Mouse (Mus musculus) spleen, postnatal 10 days (tissue): ENCODE results near the gene Kpna3.

Experiments used
- DNase-seq, 2 experiments: peaks; one replicate each; pipeline ENCODE4 v3.0.0; 2021 to 2022; ENCODE audit warnings: low spot score in 2 of 2

Kpna3 gene

GRCm38 (mm10) chr14:61320765-61321164 is 118.9 kb downstream of the Kpna3 start:
- no peak for DNase-seq

DNA sequence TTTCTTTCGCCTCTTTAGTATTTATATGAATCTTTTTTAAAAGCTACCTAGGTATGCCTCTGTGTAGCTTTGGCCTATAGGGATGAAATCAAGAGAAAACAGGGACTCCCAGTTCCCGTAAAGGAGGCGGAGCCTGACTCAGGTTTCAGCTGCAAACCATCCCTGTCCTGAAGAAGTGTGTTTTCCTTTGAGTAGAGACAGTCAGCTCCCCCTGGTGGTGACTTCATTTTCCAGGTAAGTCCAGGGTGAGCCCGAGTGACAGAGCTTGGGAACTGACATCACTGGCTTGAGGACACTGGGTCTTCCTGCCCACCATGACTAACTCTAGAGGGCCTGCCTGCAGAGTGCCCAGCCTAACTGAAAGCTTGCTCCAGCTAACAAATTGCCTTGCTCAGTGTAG is 122.8 kb downstream of the Kpna3 start:
- peak; percentile 20 to 60 for DNase-seq
